Mouse (Mus musculus): Measurements from ENCODE around the gene Trib3. TPM values are rescaled to one million over a fixed set of nuclear protein-coding genes. Genes with fewer than 3 reads are reported as not detected.

Trib3 gene
- polyA plus RNA-seq, 1 experiment from 2014 or later = 1.7 TPM

DNA sequence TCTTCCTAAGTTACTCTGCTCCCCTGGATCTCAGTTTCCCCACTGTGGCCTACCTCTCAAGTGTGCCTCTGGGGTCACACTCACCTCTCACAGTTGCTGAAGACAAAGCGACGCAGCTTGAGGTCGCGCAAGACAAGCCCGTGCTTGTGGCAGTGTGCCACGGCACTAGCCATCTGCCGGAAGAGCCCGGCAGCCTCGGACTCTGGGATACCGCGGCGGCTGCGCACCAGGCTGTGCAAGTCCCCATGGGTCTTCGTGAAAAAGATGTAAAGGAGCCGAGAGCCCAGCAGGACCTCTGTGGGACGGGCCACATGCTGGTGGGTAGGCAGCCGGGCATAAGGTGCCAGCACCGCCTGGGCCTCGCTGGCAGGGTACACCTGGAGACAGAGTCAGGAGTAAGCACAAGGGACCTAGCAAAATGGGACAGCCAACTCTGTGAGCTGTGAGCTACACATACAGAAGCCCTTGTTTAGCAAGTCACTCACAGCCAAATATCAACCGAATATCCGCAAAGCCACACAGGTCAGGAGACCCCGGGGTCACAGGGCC, 4.1 kb downstream of the Trib3 start:
- Histone ChIP-seq H3K4me3 (ENCODE audit: low read depth, low read length) (no peak overlapping the region), H3K9me3 (ENCODE audit: control insufficient read depth, low read length) (no peaks in the 10 kb centered on the region), H3K9ac (ENCODE audit: low read depth, low read length) (no peak overlapping the region), H3K36me3 (ENCODE audit: control insufficient read depth, insufficient read depth, low read length) (no peaks in the 10 kb centered on the region), H3K27me3 (ENCODE audit: control insufficient read depth, insufficient read depth, low read length) (peaks cover 7% of the 10 kb centered on the region; the same call in 1 of the 2 replicates), H3K4me1 (replicated peaks; ENCODE audit: control insufficient read depth, insufficient read depth, low read length) (peaks cover 4% of the 10 kb centered on the region; the same call in 1 of the 2 replicates), H3K4me2 (replicated peaks; ENCODE audit: low read depth, low read length) (no peak overlapping the region), H3K27ac (ENCODE audit: low read depth, low read length) (no peak overlapping the region)
- 84% methylated on average over 22 of the region's 22 CpGs for WGBS
- ATAC-seq (ENCODE audit: low FRiP score) (no peak), DNase-seq (ENCODE audit: low spot score) (no peak)

DNA sequence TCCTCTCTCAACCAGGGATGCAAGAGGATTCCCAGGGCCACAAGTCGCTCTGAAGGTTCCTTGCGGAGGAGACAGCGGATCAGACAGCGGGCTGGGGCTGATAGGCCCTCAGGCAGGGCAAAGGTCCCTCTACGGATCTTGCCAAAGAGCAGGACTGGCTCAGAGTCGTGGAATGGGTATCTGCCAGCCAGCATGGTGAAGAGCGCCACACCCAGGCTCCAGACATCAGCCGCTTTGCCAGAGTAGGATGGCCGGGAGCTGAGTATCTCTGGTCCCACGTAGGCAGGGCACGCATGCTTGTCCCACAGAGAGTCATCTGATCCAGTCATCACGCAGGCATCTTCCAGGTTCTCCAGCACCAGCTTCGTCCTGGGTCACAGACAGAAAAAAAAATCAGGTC, 5.5 kb downstream of the Trib3 start:
- Histone ChIP-seq H3K4me2 (replicated peaks; ENCODE audit: low read depth, low read length) (no peak overlapping the region), H3K9ac (ENCODE audit: low read depth, low read length) (no peak overlapping the region), H3K4me3 (ENCODE audit: low read depth, low read length) (no peak overlapping the region), H3K27me3 (ENCODE audit: control insufficient read depth, insufficient read depth, low read length) (0 out of 2 replicates have a peak, but pooled peaks cover 2% of the 10 kb centered on the region), H3K4me1 (replicated peaks; ENCODE audit: control insufficient read depth, insufficient read depth, low read length) (no peaks in the 10 kb centered on the region), H3K36me3 (ENCODE audit: control insufficient read depth, insufficient read depth, low read length) (no peaks in the 10 kb centered on the region), H3K9me3 (ENCODE audit: control insufficient read depth, low read length) (no peaks in the 10 kb centered on the region), H3K27ac (ENCODE audit: low read depth, low read length) (no peak overlapping the region)
- 77% methylated on average over 13 of the region's 13 CpGs for WGBS
- DNase-seq (ENCODE audit: low spot score) (no peak), ATAC-seq (ENCODE audit: low FRiP score) (no peak)

DNA sequence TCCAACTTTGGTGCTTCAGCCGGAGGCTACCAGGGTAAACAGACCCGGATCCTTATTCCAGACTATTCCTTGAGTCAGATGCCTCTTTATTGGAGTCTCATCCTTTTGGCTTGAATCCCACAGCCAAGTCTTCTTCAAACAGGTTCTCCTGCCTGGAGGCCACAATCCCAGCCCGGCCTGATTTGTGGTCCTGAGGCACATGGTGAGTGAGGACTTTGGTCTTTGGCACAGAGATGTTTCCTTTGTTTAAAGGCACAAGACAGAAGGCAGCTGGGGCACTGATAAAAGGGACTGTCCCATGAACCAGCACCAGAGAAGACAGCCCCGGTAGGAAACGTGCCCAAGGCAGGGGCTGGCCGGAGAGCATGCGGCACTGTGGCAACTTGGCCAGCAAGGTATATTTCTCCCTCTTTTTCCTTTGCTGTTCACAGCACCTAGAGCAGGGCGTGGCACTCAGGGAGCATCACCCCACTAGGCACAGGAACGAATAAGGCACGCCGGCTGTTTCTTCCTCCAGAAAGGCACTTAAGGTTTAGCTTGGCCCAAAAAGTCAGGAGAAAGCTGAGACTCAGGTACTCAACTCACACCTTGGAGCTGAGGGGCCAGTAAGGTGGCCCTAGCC, 6.1 kb downstream of the Trib3 start:
- WGBS = 89% methylated on average over 11 of the region's 11 CpGs
- Histone ChIP-seq H3K27ac (ENCODE audit: low read depth, low read length) (no peak overlapping the region), H3K27me3 (ENCODE audit: control insufficient read depth, insufficient read depth, low read length) (no peaks in the 10 kb centered on the region), H3K4me1 (replicated peaks; ENCODE audit: control insufficient read depth, insufficient read depth, low read length) (no peaks in the 10 kb centered on the region), H3K4me2 (replicated peaks; ENCODE audit: low read depth, low read length) (no peak overlapping the region), H3K9me3 (ENCODE audit: control insufficient read depth, low read length) (no peaks in the 10 kb centered on the region), H3K36me3 (ENCODE audit: control insufficient read depth, insufficient read depth, low read length) (no peaks in the 10 kb centered on the region), H3K4me3 (ENCODE audit: low read depth, low read length) (no peak overlapping the region), H3K9ac (ENCODE audit: low read depth, low read length) (no peak overlapping the region)
- ATAC-seq (ENCODE audit: low FRiP score) = no peak
- DNase-seq (ENCODE audit: low spot score) = no peak

DNA sequence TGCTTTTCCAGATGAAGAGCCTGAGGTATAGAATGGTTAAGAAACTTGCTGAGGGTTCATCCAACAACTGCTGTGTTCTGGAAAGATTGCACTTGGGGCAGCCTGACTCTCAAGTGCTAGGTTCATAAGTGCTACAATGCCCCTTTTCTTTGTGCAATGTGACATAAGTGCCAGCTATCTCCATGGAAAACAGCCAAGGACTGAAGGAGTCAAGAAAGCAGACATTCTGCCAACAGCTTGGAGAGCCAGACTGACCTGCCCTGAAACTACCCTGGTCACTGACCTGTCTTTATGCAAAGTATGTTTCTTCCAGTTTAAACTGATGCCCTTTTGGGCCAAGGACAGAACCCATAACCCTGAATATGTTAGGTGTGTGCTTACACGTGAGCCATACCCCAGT, 7.0 kb downstream of the Trib3 start:
- no peaks in the 10 kb centered on the region for H3K36me3 ChIP-seq (ENCODE audit: control insufficient read depth, insufficient read depth, low read length)
- H3K27me3 ChIP-seq (ENCODE audit: control insufficient read depth, insufficient read depth, low read length) = no peaks in the 10 kb centered on the region
- no peaks in the 10 kb centered on the region for H3K9me3 ChIP-seq (ENCODE audit: control insufficient read depth, low read length)
- no peak overlapping the region for H3K9ac ChIP-seq (ENCODE audit: low read depth, low read length)
- no peak overlapping the region for H3K27ac ChIP-seq (ENCODE audit: low read depth, low read length)
- 93% methylated on average over 1 of the region's 1 CpGs for WGBS
- no peak overlapping the region for H3K4me2 ChIP-seq (replicated peaks; ENCODE audit: low read depth, low read length)
- H3K4me3 ChIP-seq (ENCODE audit: low read depth, low read length) = no peak overlapping the region
- no peaks in the 10 kb centered on the region for H3K4me1 ChIP-seq (replicated peaks; ENCODE audit: control insufficient read depth, insufficient read depth, low read length)
- no peak for ATAC-seq (ENCODE audit: low FRiP score)
- no peak for DNase-seq (ENCODE audit: low spot score)

DNA sequence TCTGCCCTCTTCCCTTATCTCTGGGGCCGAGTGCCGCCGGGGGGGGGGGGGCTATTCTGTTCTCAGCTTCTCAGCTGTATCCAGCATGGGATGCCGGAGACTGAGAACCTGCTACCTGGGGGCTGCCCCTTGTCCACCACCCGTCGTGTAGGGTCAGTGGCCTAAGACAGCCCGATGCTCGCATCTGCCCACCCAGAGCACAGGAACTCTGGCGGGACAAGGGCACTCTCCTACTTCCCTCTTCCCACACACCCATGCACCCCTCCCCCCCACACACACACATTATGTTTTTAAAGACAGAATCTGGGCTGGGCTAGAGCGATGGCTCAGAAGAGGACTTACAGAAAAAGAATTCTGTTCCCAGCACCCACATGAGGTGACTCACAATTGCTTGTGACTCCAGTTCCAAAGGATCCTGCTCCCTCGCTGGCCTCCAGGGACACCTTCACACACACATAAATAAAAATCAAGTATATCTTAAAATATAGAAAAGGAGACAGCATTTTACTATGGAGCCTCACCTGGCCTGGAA, 8.5 kb downstream of the Trib3 start:
- H3K9me3 ChIP-seq (ENCODE audit: control insufficient read depth, low read length) = no peaks in the 10 kb centered on the region
- no peak overlapping the region for H3K9ac ChIP-seq (ENCODE audit: low read depth, low read length)
- 54% methylated on average over 11 of the region's 11 CpGs for WGBS
- peaks cover 7% of the 10 kb centered on the region for H3K4me1 ChIP-seq (replicated peaks; ENCODE audit: control insufficient read depth, insufficient read depth, low read length)
- no peak for DNase-seq (ENCODE audit: low spot score)
- no peak overlapping the region for H3K4me2 ChIP-seq (replicated peaks; ENCODE audit: low read depth, low read length)
- no peak overlapping the region for H3K27ac ChIP-seq (ENCODE audit: low read depth, low read length)
- H3K4me3 ChIP-seq (ENCODE audit: low read depth, low read length) = no peak overlapping the region
- H3K36me3 ChIP-seq (ENCODE audit: control insufficient read depth, insufficient read depth, low read length) = no peaks in the 10 kb centered on the region
- H3K27me3 ChIP-seq (ENCODE audit: control insufficient read depth, insufficient read depth, low read length) = no peaks in the 10 kb centered on the region
- ATAC-seq (ENCODE audit: low FRiP score) = no peak

DNA sequence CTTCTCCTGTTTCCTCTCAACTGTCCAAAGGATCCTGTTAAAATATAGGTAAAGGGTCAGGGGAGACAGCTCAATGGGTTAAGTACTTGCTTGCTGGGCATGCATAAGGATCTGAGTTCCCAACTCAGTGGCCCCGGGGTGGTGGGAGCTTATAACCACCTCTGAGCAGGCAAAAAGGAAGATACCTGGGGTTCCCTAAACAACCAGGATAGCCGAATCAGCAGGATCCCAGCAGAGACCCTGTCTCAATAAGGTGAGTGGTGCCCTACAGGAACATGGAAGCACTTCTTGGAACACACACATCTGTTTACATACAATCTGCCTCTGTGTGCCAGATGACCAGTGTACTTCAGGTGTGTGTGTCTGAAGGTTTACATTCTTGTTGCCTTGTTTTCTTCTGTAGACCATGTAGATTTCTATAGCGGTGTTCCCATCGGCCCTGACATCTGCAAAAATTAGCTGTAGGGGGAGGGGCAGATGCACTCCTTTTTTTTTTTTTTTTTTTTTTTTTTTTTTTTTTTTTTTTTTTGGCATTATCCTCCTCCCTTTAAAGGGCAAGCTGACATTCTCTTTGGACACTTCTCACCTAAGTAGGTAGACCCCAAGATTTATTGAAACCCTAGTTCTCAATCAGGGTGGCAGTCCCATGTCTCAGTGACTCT, 10.4 kb downstream of the Trib3 start:
- H3K4me3 ChIP-seq (ENCODE audit: low read depth, low read length) = no peak overlapping the region
- H3K27ac ChIP-seq (ENCODE audit: low read depth, low read length) = no peak overlapping the region
- DNase-seq (ENCODE audit: low spot score) (no peak), ATAC-seq (ENCODE audit: low FRiP score) (no peak)
- H3K9ac ChIP-seq (ENCODE audit: low read depth, low read length) = no peak overlapping the region
- H3K4me1 ChIP-seq (replicated peaks; ENCODE audit: control insufficient read depth, insufficient read depth, low read length) = peaks cover 7% of the 10 kb centered on the region
- no peak overlapping the region for H3K4me2 ChIP-seq (replicated peaks; ENCODE audit: low read depth, low read length)
- 80% methylated on average over 4 of the region's 4 CpGs for WGBS
- no peaks in the 10 kb centered on the region for H3K27me3 ChIP-seq (ENCODE audit: control insufficient read depth, insufficient read depth, low read length)
- H3K36me3 ChIP-seq (ENCODE audit: control insufficient read depth, insufficient read depth, low read length) = no peaks in the 10 kb centered on the region
- H3K9me3 ChIP-seq (ENCODE audit: control insufficient read depth, low read length) = no peaks in the 10 kb centered on the region

DNA sequence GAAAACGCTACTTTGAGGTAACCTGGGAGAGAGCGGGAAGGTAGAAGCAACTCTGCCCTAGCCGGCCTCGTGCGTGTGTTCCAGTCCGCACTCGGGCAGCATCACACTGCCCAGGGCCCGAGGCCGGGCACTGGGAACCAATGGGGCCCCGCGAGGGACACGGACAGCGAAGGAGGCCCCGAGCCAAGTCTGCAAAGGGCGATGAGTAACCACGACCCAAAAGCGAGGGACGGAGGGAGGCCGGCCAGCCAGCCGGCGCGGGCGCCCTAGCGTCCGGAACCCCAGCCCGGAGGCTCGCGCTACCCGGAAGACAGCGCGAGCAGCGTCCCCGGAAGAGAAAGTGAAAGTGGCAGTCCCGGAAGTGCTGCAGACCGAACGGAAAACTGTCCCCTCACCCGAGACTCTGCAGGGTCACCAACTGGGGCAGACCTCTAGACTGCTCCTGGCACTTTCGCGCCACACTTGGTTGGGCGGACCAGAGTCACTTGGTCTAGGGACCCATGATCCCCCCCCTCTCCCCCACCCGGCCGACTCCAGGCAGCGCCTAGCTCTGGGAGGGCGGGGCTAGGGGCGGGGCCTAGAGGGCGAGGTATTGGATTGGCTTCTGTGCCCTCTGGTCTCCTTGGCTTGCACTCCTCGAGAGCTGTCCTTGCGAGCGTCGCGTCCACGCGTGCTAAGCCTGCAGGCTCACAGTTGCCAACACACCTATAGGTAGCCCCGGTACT, 11.6 kb downstream of the Trib3 start, which contains the start of gene Rbck1:
Gene Rbck1 (minus strand): TSS at position 553 of the 725 bp plus-strand sequence.
- Histone ChIP-seq H3K4me1 (replicated peaks; ENCODE audit: control insufficient read depth, insufficient read depth, low read length) (peaks cover 7% of the 10 kb centered on the region), H3K4me2 (replicated peaks; ENCODE audit: low read depth, low read length) (peak within 1 kb of the TSS; percentile 86), H3K9ac (ENCODE audit: low read depth, low read length) (peak within 1 kb of the TSS; percentile 76), H3K36me3 (ENCODE audit: control insufficient read depth, insufficient read depth, low read length) (no peaks in the 10 kb centered on the region), H3K9me3 (ENCODE audit: control insufficient read depth, low read length) (no peaks in the 10 kb centered on the region), H3K4me3 (ENCODE audit: low read depth, low read length) (peak within 1 kb of the TSS; percentile 75), H3K27ac (ENCODE audit: low read depth, low read length) (peak within 1 kb of the TSS; percentile 67), H3K27me3 (ENCODE audit: control insufficient read depth, insufficient read depth, low read length) (no peaks in the 10 kb centered on the region)
- peak; percentile 93 for DNase-seq (ENCODE audit: low spot score)
- peak; percentile 97 for ATAC-seq (ENCODE audit: low FRiP score)
- WGBS = under 1% methylated on average over 54 of the region's 54 CpGs

DNA sequence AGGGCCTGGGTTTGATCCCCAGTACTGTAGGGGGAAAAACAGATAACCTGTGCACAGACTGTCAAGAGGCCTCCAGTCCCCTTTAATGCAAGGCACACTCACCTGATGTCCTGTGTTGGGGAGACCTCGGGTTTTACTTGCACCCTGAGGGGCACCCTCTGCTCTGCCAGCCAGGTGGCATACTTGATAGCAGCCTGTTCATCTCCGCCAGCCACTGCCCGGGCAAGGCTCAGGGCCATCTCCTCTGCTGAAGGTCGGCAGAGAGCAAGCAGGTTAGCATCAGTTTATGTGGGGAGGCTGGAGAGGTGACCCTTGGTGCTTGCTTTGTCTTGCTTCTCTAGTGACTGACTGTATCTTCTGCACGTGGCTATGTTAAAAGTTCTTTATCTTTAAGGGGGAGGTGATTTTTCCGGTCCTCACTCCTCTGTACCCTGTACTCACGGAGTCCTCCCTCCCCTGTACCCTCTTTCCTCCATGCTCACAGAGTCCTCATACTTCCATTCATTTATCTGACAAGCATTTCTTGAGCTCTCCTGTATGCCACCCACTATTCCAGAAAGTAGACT, 12.9 kb downstream of the Trib3 start:
- Histone ChIP-seq H3K9ac (ENCODE audit: low read depth, low read length) (peak overlapping the region; percentile 76), H3K4me2 (replicated peaks; ENCODE audit: low read depth, low read length) (peak overlapping the region; percentile 86), H3K36me3 (ENCODE audit: control insufficient read depth, insufficient read depth, low read length) (no peaks in the 10 kb centered on the region), H3K9me3 (ENCODE audit: control insufficient read depth, low read length) (no peaks in the 10 kb centered on the region), H3K27ac (ENCODE audit: low read depth, low read length) (no peak overlapping the region), H3K4me3 (ENCODE audit: low read depth, low read length) (no peak overlapping the region; the same call in 1 of the 2 replicates), H3K27me3 (ENCODE audit: control insufficient read depth, insufficient read depth, low read length) (no peaks in the 10 kb centered on the region), H3K4me1 (replicated peaks; ENCODE audit: control insufficient read depth, insufficient read depth, low read length) (peaks cover 7% of the 10 kb centered on the region)
- ATAC-seq (ENCODE audit: low FRiP score) (no peak), DNase-seq (ENCODE audit: low spot score) (no peak)
- 76% methylated on average over 7 of the region's 7 CpGs for WGBS

Measured in hindbrain, embryonic 11.5 days (tissue).